Mouse (Mus musculus) thymus, adult 2 months (tissue): ENCODE data around the gene 4930432M17Rik. TPM values are rescaled to one million over a fixed set of nuclear protein-coding genes. Genes with fewer than 3 reads are reported as not detected.

Source experiments
- DNase-seq: peaks from one replicate; pipeline ENCODE4 v3.0.0; 2021
- H3K27ac ChIP-seq: fragments of 200-500 bp; 2 replicates; pipeline ENCODE4 v1.5.1; 2012; ENCODE audit warnings: low read length, control low read depth; ENCODE audit not compliant: control insufficient read depth, insufficient read depth
- H3K27me3 ChIP-seq: fragments of 200-500 bp; 2 replicates; pipeline ENCODE4 v1.6.1; 2012; ENCODE audit warnings: mild to moderate bottlenecking, low read length, moderate library complexity, mixed read lengths; ENCODE audit not compliant: control insufficient read depth, insufficient read depth
- H3K36me3 ChIP-seq: fragments of 200-500 bp; 2 replicates; pipeline ENCODE4 v1.6.1; 2012; ENCODE audit warnings: mild to moderate bottlenecking, low read length, moderate library complexity; ENCODE audit not compliant: control insufficient read depth, insufficient read depth
- H3K4me1 ChIP-seq: fragments of 200-500 bp; replicated peaks from 2 replicates; pipeline ENCODE4 v1.6.1; 2012; ENCODE audit warnings: low read length; ENCODE audit not compliant: control insufficient read depth, insufficient read depth
- H3K4me3 ChIP-seq: fragments of 200-500 bp; 2 replicates; pipeline ENCODE4 v1.5.1; 2012; ENCODE audit warnings: mild to moderate bottlenecking, low read length, control low read depth, moderate library complexity; ENCODE audit not compliant: control insufficient read depth, insufficient read depth
- CTCF ChIP-seq: fragments of 200-500 bp; IDR thresholded peaks from 2 replicates; pipeline ENCODE4 v1.5.1; 2012; ENCODE audit warnings: mild to moderate bottlenecking, control low read depth, low read length, moderate library complexity, borderline replicate concordance; ENCODE audit not compliant: control insufficient read depth, poor library complexity, insufficient read depth; ENCODE audit errors: extremely low read depth
- POLR2A ChIP-seq: fragments of 200-500 bp; IDR thresholded peaks from 2 replicates; pipeline ENCODE4 v1.6.1; 2012; ENCODE audit warnings: mild to moderate bottlenecking, low read length, control low read depth, moderate library complexity; ENCODE audit not compliant: control insufficient read depth, poor library complexity, insufficient read depth; ENCODE audit errors: extremely low read depth
- WGBS: fragments of 180-500 bp; shearing (Covaris S2); methylation state at CpG from one replicate; pipeline ENCODE4 v1.1.7; 2018; 5-methylcytosine and 5-hydroxymethylcytosine counted together
- polyA plus RNA-seq: library from polyadenylated mRNA; depleted of rRNA; stranded (reverse); fragments of >200 nt; gene quantifications from 2 replicates; pipeline ENCODE4 v1.2.3, GENCODE M21; 2012

4930432M17Rik gene
- polyA plus RNA-seq, 1 experiment: not detected

DNA sequence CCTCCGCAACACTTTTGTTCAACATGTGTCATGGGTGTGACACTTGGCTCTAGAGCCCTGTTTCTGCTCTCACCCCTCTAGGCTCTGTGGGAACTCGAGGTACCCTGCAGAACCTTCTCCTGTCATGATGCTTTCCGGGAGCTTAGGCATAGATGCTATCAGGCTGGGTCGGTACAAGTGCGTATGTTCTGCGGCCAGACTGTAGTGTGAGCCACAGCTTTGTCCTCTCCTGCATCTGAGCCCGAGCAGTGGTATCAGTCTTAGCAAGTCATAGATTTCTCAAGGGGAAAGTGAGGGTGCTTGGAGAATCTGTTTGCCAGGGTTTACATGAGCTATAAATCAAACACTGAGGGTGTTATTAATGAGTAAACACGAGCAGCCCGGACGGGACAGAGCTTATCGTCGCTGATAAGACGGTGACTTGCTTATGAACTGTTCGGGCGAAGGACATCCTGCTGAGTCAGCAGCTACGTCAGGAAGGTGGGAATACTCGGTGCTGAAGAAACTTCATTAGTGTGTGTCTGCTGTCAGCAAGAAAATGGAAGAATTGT lies 42.7 kb downstream of the 4930432M17Rik start:
- TF ChIP-seq CTCF (no peak), POLR2A (no peak)
- H3K27me3 ChIP-seq: no peaks in the 10 kb centered on the region
- no peaks in the 10 kb centered on the region for H3K4me1 ChIP-seq
- H3K4me3 ChIP-seq: no peak overlapping the region
- no peaks in the 10 kb centered on the region for H3K36me3 ChIP-seq
- H3K27ac ChIP-seq: no peak overlapping the region
- 74% methylated on average over 17 of the region's 17 CpGs for WGBS
- DNase-seq: no peak

DNA sequence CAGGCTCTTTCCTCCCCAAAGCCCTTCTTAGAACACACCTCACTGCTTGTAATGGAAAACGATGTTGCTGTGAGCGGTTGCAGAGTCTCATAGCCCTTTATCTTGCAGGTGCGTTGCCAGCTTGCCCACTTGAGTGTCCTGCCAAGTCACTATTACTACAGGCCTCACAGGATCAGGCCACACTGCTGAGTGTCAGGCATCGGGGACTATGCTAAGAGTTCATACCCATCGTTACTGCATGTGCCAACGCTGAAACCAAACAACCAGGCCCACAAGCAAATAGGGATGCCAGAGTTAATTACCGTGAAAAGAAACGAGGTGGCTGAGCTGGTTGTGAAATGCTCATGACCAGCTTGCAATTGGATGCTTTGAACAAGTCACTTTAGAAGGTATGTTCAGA lies 43.3 kb downstream of the 4930432M17Rik start:
- H3K27me3 ChIP-seq: no peaks in the 10 kb centered on the region
- no peak for TF ChIP-seq POLR2A
- no peak for TF ChIP-seq CTCF
- H3K4me1 ChIP-seq: no peaks in the 10 kb centered on the region
- H3K36me3 ChIP-seq: no peaks in the 10 kb centered on the region
- H3K4me3 ChIP-seq: no peak overlapping the region
- WGBS: 88% methylated on average over 8 of the region's 8 CpGs
- no peak for DNase-seq
- H3K27ac ChIP-seq: no peak overlapping the region

DNA sequence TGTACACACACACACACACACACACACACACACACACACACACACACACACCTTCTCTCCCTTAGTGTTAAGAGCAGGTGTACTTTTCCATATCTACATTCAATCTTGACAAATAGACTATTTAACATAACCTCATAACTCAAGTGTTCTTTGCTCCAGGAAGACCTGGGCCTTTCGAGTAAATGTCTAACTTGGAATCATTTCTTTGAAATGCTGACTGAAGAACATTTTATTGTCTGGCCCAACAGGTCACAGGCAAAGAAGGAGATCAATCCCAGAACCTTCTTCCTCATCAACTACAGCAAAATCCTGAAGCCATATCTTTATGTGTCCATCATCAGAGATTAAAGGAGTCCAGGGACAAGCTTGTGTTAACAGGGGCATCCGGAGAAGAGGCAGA lies 43.9 kb downstream of the 4930432M17Rik start:
- no peaks in the 10 kb centered on the region for H3K4me1 ChIP-seq
- TF ChIP-seq CTCF: no peak
- no peak for TF ChIP-seq POLR2A
- DNase-seq: no peak
- no peaks in the 10 kb centered on the region for H3K36me3 ChIP-seq
- 94% methylated on average over 2 of the region's 2 CpGs for WGBS
- no peak overlapping the region for H3K27ac ChIP-seq
- no peak overlapping the region for H3K4me3 ChIP-seq
- no peaks in the 10 kb centered on the region for H3K27me3 ChIP-seq

DNA sequence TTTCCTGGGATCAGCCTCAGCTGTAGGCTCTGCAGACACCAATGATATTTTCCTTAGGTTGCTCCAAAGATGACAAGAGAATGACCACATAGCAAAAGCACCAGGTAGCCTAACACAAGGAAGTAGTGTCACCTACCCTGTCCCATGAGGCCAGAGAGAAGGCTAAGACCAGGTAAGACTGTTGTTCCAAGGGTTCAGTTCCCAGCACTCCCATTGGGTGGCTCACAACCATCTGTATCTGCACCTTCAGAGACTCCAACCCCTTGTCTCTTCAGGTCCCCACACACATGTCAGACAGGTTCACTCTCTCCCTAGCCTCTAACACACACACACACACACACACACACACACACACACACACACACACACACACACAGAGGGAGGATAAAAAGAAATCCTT lies 44.8 kb downstream of the 4930432M17Rik start:
- H3K4me1 ChIP-seq: no peaks in the 10 kb centered on the region
- TF ChIP-seq POLR2A (no peak), CTCF (no peak)
- H3K4me3 ChIP-seq: no peak overlapping the region
- H3K36me3 ChIP-seq: no peaks in the 10 kb centered on the region
- no peak for DNase-seq
- H3K27me3 ChIP-seq: no peaks in the 10 kb centered on the region
- no peak overlapping the region for H3K27ac ChIP-seq

DNA sequence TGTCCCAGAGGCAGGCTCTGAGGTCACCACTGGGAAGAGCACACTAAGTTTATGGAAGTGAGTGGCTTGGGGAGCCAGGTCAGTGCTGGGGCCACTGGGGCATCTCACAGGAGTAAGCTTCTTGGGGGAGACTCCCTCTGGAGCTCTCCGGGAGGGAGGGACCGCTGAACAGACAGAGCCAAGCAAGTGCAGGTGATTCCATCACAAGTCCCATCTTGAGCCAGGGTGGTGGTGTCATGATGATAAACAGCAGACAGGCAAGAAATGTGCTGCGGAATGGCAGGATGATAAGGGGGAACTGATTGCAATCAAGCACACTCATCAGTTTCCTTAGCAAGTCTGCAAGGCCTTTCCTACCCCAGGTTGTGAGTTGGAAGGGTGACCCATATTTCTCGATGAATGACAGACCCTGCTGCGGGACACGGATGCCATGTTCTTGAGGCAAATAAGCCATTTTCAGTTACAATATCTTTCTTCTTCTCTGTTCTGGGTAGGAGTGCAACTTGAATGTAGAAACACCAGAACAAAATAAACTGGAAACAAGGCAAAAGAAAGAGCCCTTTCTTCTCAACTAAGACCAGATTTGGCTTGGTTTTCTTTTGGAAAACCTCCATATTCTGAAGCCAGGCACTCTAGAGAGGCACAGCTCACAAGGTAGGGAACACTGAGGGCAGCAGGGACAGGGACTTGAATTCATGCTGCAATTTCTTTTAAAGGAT lies 45.3 kb downstream of the 4930432M17Rik start:
- no peak for DNase-seq
- WGBS: 84% methylated on average over 6 of the region's 6 CpGs
- Histone ChIP-seq H3K4me1 (no peaks in the 10 kb centered on the region), H3K27ac (no peak overlapping the region), H3K27me3 (no peaks in the 10 kb centered on the region), H3K4me3 (no peak overlapping the region), H3K36me3 (no peaks in the 10 kb centered on the region)
- no peak for TF ChIP-seq CTCF
- TF ChIP-seq POLR2A: no peak

DNA sequence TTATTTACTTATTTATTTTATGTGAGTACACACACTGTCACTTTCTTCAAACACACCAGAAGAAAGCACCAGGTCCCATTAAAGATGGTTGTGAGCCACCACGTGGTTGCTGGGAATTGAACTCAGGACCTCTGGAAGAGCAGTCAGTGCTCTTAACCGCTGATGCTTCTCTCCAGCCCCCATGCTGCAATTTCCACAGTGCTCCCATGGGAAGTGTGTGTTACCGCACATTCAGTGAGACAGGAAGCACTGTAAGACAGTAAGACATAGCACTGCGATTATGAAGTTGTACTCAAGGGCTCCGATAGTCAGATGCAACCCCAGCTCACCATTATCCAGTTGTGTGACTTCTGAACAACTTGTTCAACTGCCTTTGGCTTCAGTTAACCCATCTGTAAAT lies 45.9 kb downstream of the 4930432M17Rik start:
- Histone ChIP-seq H3K4me3 (no peak overlapping the region), H3K27ac (no peak overlapping the region), H3K36me3 (no peaks in the 10 kb centered on the region), H3K4me1 (no peaks in the 10 kb centered on the region), H3K27me3 (no peaks in the 10 kb centered on the region)
- WGBS: 96% methylated on average over 5 of the region's 5 CpGs
- no peak for DNase-seq
- TF ChIP-seq POLR2A (no peak), CTCF (no peak)
